Mouse (Mus musculus) frontal cortex, postnatal 36 days (tissue): ENCODE measurements around the gene Rgs8.

ENCODE experiments used
- DNase-seq, 2 experiments: peaks; one replicate each; pipeline ENCODE4 v3.0.0; 2022; ENCODE audit warnings: low spot score in 2 of 2

The Rgs8 gene

GRCm38 (mm10) chr1:153652938-153653623 lies at the start of gene Rgs8:
TSS of gene Rgs8 (plus strand) at chr1:153653025.
- DNase-seq = peak; percentile 49

- no peak for DNase-seq
Measured at GRCm38 (mm10) chr1:153617340-153617830, 35.4 kb upstream of the Rgs8 start.

- no peak for DNase-seq
Measured at GRCm38 (mm10) chr1:153623036-153623435, 29.8 kb upstream of the Rgs8 start.

GRCm38 (mm10) chr1:153632686-153633085 lies 20.1 kb upstream of the Rgs8 start:
- no peak for DNase-seq

- no peak for DNase-seq
Measured at GRCm38 (mm10) chr1:153635056-153635455, 17.8 kb upstream of the Rgs8 start.

- peak; percentile 52 to 77 for DNase-seq
Measured at GRCm38 (mm10) chr1:153635521-153635920, 17.3 kb upstream of the Rgs8 start.

GRCm38 (mm10) chr1:153636821-153637220 lies 16.0 kb upstream of the Rgs8 start:
- no peak for DNase-seq

GRCm38 (mm10) chr1:153641492-153641939 lies 11.3 kb upstream of the Rgs8 start:
- no peak for DNase-seq

GRCm38 (mm10) chr1:153641940-153642501 lies 10.8 kb upstream of the Rgs8 start:
- DNase-seq = peak; percentile 62 to 67

GRCm38 (mm10) chr1:153653674-153654073 lies 849 bp downstream of the Rgs8 start:
- no peak for DNase-seq

- DNase-seq = no peak
Measured at GRCm38 (mm10) chr1:153659666-153660065, 6.8 kb downstream of the Rgs8 start.

GRCm38 (mm10) chr1:153660982-153661688 lies 8.3 kb downstream of the Rgs8 start:
- no peak for DNase-seq

- DNase-seq = no peak
Measured at GRCm38 (mm10) chr1:153661689-153662002, 8.8 kb downstream of the Rgs8 start.

- DNase-seq = no peak
Measured at GRCm38 (mm10) chr1:153662362-153662761, 9.5 kb downstream of the Rgs8 start.

- peak; percentile 57 to 65 for DNase-seq
Measured at GRCm38 (mm10) chr1:153665066-153665715, 12.4 kb downstream of the Rgs8 start.

- DNase-seq = no peak
Measured at GRCm38 (mm10) chr1:153666236-153666635, 13.4 kb downstream of the Rgs8 start.

GRCm38 (mm10) chr1:153667244-153667727 lies 14.5 kb downstream of the Rgs8 start:
- no peak for DNase-seq

- DNase-seq = no peak
Measured at GRCm38 (mm10) chr1:153667781-153668180, 15.0 kb downstream of the Rgs8 start.

GRCm38 (mm10) chr1:153669086-153669485 lies 16.3 kb downstream of the Rgs8 start:
- no peak for DNase-seq

- DNase-seq = no peak
Measured at GRCm38 (mm10) chr1:153669728-153670127, 16.9 kb downstream of the Rgs8 start.

- no peak for DNase-seq
Measured at GRCm38 (mm10) chr1:153671352-153671751, 18.5 kb downstream of the Rgs8 start.

- DNase-seq = no peak
Measured at GRCm38 (mm10) chr1:153672698-153673097, 19.9 kb downstream of the Rgs8 start.
